Mouse (Mus musculus): ENCODE measurements at regions not wholly inside any gene's neighbourhood (a gene's known extent, or its start where the extent isn't known, plus 50 kb on each side); places are given as distances from the start of the nearest gene placed in this dataset.

- no peaks in the 10 kb centered on the region; the same call in 1 of the 2 replicates for H3K4me1 ChIP-seq (replicated peaks; ENCODE audit: control insufficient read depth, insufficient read depth)
- 39% methylated on average over 14 of the region's 14 CpGs for WGBS
- DNase-seq (ENCODE audit: low spot score) (no peak), ATAC-seq (ENCODE audit: low FRiP score, low TSS enrichment) (no peak)
- H3K4me2 ChIP-seq (replicated peaks; ENCODE audit: low read depth) = no peak overlapping the region
- H3K9me3 ChIP-seq (ENCODE audit: control insufficient read depth, low read length) = no peaks in the 10 kb centered on the region
- no peaks in the 10 kb centered on the region for H3K36me3 ChIP-seq (ENCODE audit: control insufficient read depth, insufficient read depth, low read length)
- H3K27ac ChIP-seq (replicated peaks) = no peak overlapping the region
- TF ChIP-seq CTCF (IDR thresholded peaks at IDR 0.05; ENCODE audit: low read depth) = no peak
- TF ChIP-seq EP300 (optimal IDR thresholded peaks at IDR 0.05) = no peak
- H3K9ac ChIP-seq (ENCODE audit: low read length) = no peak overlapping the region
- no peak overlapping the region for H3K4me3 ChIP-seq (ENCODE audit: low read depth, low read length)
- no peaks in the 10 kb centered on the region for H3K27me3 ChIP-seq (ENCODE audit: control insufficient read depth, insufficient read depth, low read length)
Observed at GRCm38 (mm10) chr16:24218162-24218849, 175.0 kb upstream of the Lpp start.

- Histone ChIP-seq H3K27ac (replicated peaks) (no peak overlapping the region), H3K9ac (ENCODE audit: low read length) (no peak overlapping the region), H3K4me2 (replicated peaks; ENCODE audit: low read depth) (no peak overlapping the region), H3K27me3 (ENCODE audit: control insufficient read depth, insufficient read depth, low read length) (no peaks in the 10 kb centered on the region), H3K4me1 (replicated peaks; ENCODE audit: control insufficient read depth, insufficient read depth) (no peaks in the 10 kb centered on the region; the same call in 1 of the 2 replicates), H3K36me3 (ENCODE audit: control insufficient read depth, insufficient read depth, low read length) (no peaks in the 10 kb centered on the region), H3K4me3 (ENCODE audit: low read depth, low read length) (no peak overlapping the region), H3K9me3 (ENCODE audit: control insufficient read depth, low read length) (no peaks in the 10 kb centered on the region)
- ATAC-seq (ENCODE audit: low FRiP score, low TSS enrichment) = no peak
- no peak for DNase-seq (ENCODE audit: low spot score)
- WGBS = 80% methylated on average over 5 of the region's 5 CpGs
- TF ChIP-seq CTCF (IDR thresholded peaks at IDR 0.05; ENCODE audit: low read depth) (no peak), EP300 (optimal IDR thresholded peaks at IDR 0.05) (no peak)
Observed at GRCm38 (mm10) chr16:24216828-24217227, 176.5 kb upstream of the Lpp start.

- no peaks in the 10 kb centered on the region for H3K9me3 ChIP-seq (ENCODE audit: control insufficient read depth, low read length)
- 77% methylated on average over 8 of the region's 8 CpGs for WGBS
- ATAC-seq (ENCODE audit: low FRiP score, low TSS enrichment) (no peak), DNase-seq (ENCODE audit: low spot score) (no peak)
- no peak overlapping the region for H3K4me2 ChIP-seq (replicated peaks; ENCODE audit: low read depth)
- H3K27me3 ChIP-seq (ENCODE audit: control insufficient read depth, insufficient read depth, low read length) = no peaks in the 10 kb centered on the region
- TF ChIP-seq CTCF (IDR thresholded peaks at IDR 0.05; ENCODE audit: low read depth) (no peak), EP300 (optimal IDR thresholded peaks at IDR 0.05) (no peak)
- H3K27ac ChIP-seq (replicated peaks) = no peak overlapping the region
- H3K36me3 ChIP-seq (ENCODE audit: control insufficient read depth, insufficient read depth, low read length) = no peaks in the 10 kb centered on the region
- no peak overlapping the region for H3K4me3 ChIP-seq (ENCODE audit: low read depth, low read length)
- no peak overlapping the region for H3K9ac ChIP-seq (ENCODE audit: low read length)
- no peaks in the 10 kb centered on the region; the same call in 1 of the 2 replicates for H3K4me1 ChIP-seq (replicated peaks; ENCODE audit: control insufficient read depth, insufficient read depth)
Observed at GRCm38 (mm10) chr16:24215353-24215752, 178.0 kb upstream of the Lpp start.

- TF ChIP-seq EP300 (optimal IDR thresholded peaks at IDR 0.05) (no peak), CTCF (IDR thresholded peaks at IDR 0.05; ENCODE audit: low read depth) (peak; percentile 59)
- Histone ChIP-seq H3K9me3 (ENCODE audit: control insufficient read depth, low read length) (no peaks in the 10 kb centered on the region), H3K4me3 (ENCODE audit: low read depth, low read length) (no peak overlapping the region), H3K27ac (replicated peaks) (no peak overlapping the region), H3K9ac (ENCODE audit: low read length) (no peak overlapping the region), H3K4me1 (replicated peaks; ENCODE audit: control insufficient read depth, insufficient read depth) (no peaks in the 10 kb centered on the region; the same call in 1 of the 2 replicates), H3K36me3 (ENCODE audit: control insufficient read depth, insufficient read depth, low read length) (no peaks in the 10 kb centered on the region), H3K4me2 (replicated peaks; ENCODE audit: low read depth) (no peak overlapping the region), H3K27me3 (ENCODE audit: control insufficient read depth, insufficient read depth, low read length) (no peaks in the 10 kb centered on the region)
- DNase-seq (ENCODE audit: low spot score) (no peak), ATAC-seq (ENCODE audit: low FRiP score, low TSS enrichment) (no peak)
- WGBS = 95% methylated on average over 3 of the region's 3 CpGs
Observed at GRCm38 (mm10) chr16:24213577-24213976, 179.7 kb upstream of the Lpp start.

GRCm38 (mm10) chr16:24212702-24213101, 180.6 kb upstream of the Lpp start:
- H3K27me3 ChIP-seq (ENCODE audit: control insufficient read depth, insufficient read depth, low read length) = no peaks in the 10 kb centered on the region
- TF ChIP-seq CTCF (IDR thresholded peaks at IDR 0.05; ENCODE audit: low read depth) = no peak
- no peak for TF ChIP-seq EP300 (optimal IDR thresholded peaks at IDR 0.05)
- H3K4me1 ChIP-seq (replicated peaks; ENCODE audit: control insufficient read depth, insufficient read depth) = no peaks in the 10 kb centered on the region
- no peak for DNase-seq (ENCODE audit: low spot score)
- H3K9ac ChIP-seq (ENCODE audit: low read length) = no peak overlapping the region
- H3K27ac ChIP-seq (replicated peaks) = no peak overlapping the region
- no peak overlapping the region for H3K4me2 ChIP-seq (replicated peaks; ENCODE audit: low read depth)
- no peaks in the 10 kb centered on the region for H3K36me3 ChIP-seq (ENCODE audit: control insufficient read depth, insufficient read depth, low read length)
- ATAC-seq (ENCODE audit: low FRiP score, low TSS enrichment) = no peak
- WGBS = 64% methylated on average over 2 of the region's 2 CpGs
- no peak overlapping the region for H3K4me3 ChIP-seq (ENCODE audit: low read depth, low read length)
- no peaks in the 10 kb centered on the region for H3K9me3 ChIP-seq (ENCODE audit: control insufficient read depth, low read length)

- Histone ChIP-seq H3K9ac (ENCODE audit: low read length) (no peak overlapping the region), H3K9me3 (ENCODE audit: control insufficient read depth, low read length) (no peaks in the 10 kb centered on the region), H3K27me3 (ENCODE audit: control insufficient read depth, insufficient read depth, low read length) (no peaks in the 10 kb centered on the region), H3K4me1 (replicated peaks; ENCODE audit: control insufficient read depth, insufficient read depth) (no peaks in the 10 kb centered on the region), H3K36me3 (ENCODE audit: control insufficient read depth, insufficient read depth, low read length) (no peaks in the 10 kb centered on the region), H3K4me2 (replicated peaks; ENCODE audit: low read depth) (no peak overlapping the region), H3K4me3 (ENCODE audit: low read depth, low read length) (no peak overlapping the region), H3K27ac (replicated peaks) (no peak overlapping the region)
- ATAC-seq (ENCODE audit: low FRiP score, low TSS enrichment) (no peak), DNase-seq (ENCODE audit: low spot score) (no peak)
- 81% methylated on average over 1 of the region's 1 CpGs for whole genome bisulfite sequencing
- TF ChIP-seq CTCF (IDR thresholded peaks at IDR 0.05; ENCODE audit: low read depth) (no peak), EP300 (optimal IDR thresholded peaks at IDR 0.05) (no peak)
Observed at GRCm38 (mm10) chr16:24211588-24211987, 181.7 kb upstream of the Lpp start.

All from stomach, postnatal 0 days (tissue).